Mouse (Mus musculus) limb, embryonic 14.5 days (tissue): ENCODE data around the gene Abcc5. TPM values are rescaled to one million over a fixed set of nuclear protein-coding genes. Genes with fewer than 3 reads are reported as not detected.

Experiments
- ATAC-seq: fragments of 200-750 bp; cut with Nextera tagmentation; 2 replicates; pipeline ENCODE4 v1.8.0; 2017; ENCODE audit warnings: low read depth, moderate number of reproducible peaks, moderate TSS enrichment; ENCODE audit not compliant: low FRiP score
- DNase-seq: peaks from one replicate; pipeline ENCODE4 v3.0.0-alpha.2; 2015; ENCODE audit warnings: low spot score
- H3K27ac ChIP-seq: fragments of 300-500 bp; sonication (generic); replicated peaks from 2 replicates; pipeline ENCODE4 v1.5.1; 2014; ENCODE audit warnings: low read depth, mild to moderate bottlenecking, low read length, moderate library complexity, mixed read lengths
- H3K27me3 ChIP-seq: fragments of 300-500 bp; sonication (generic); 2 replicates; pipeline ENCODE4 v1.6.1; 2014; ENCODE audit warnings: low read length, mixed read lengths; ENCODE audit not compliant: control insufficient read depth, insufficient read depth
- H3K36me3 ChIP-seq: fragments of 300-500 bp; sonication (generic); 2 replicates; pipeline ENCODE4 v1.6.1; 2014; ENCODE audit warnings: mild to moderate bottlenecking, low read length, moderate library complexity, mixed read lengths; ENCODE audit not compliant: control insufficient read depth, insufficient read depth
- H3K4me1 ChIP-seq: fragments of 300-500 bp; sonication (generic); 2 replicates; pipeline ENCODE4 v1.6.1; 2014; ENCODE audit warnings: antibody characterized with exemption, low read length, mixed read lengths; ENCODE audit not compliant: control insufficient read depth, insufficient read depth
- H3K4me2 ChIP-seq: fragments of 300-500 bp; sonication (generic); replicated peaks from 2 replicates; pipeline ENCODE4 v1.6.1; 2014; ENCODE audit warnings: low read depth, mild to moderate bottlenecking, low read length, moderate library complexity; ENCODE audit not compliant: severe bottlenecking
- H3K4me3 ChIP-seq: fragments of 300-500 bp; sonication (generic); replicated peaks from 2 replicates; pipeline ENCODE4 v1.5.1; 2014; ENCODE audit warnings: low read length
- H3K9ac ChIP-seq: fragments of 300-500 bp; sonication (generic); 2 replicates; pipeline ENCODE4 v1.6.1; 2014; ENCODE audit warnings: mild to moderate bottlenecking, low read depth, low read length, moderate library complexity; ENCODE audit not compliant: severe bottlenecking
- H3K9me3 ChIP-seq: fragments of 300-500 bp; sonication (generic); 2 replicates; pipeline ENCODE4 v1.6.1; 2016; ENCODE audit warnings: low read length; ENCODE audit not compliant: control insufficient read depth
- POLR2A ChIP-seq: fragments of 200-500 bp; IDR thresholded peaks from 2 replicates; pipeline ENCODE4 v1.8.0; 2012; ENCODE audit warnings: inconsistent platforms, mild to moderate bottlenecking, moderate library complexity, borderline replicate concordance; ENCODE audit not compliant: insufficient read depth, insufficient read length; ENCODE audit errors: extremely low read depth
- WGBS: fragments of 180-500 bp; shearing (Covaris S2); extraction: QIAGEN DNeasy Blood & Tissue Kit; methylation state at CpG from one replicate; pipeline ENCODE4 v1.1.7; 2014; 5-methylcytosine and 5-hydroxymethylcytosine counted together
- polyA plus RNA-seq, 2 experiments: library from polyadenylated mRNA; depleted of rRNA in 1 of 2; stranded (reverse) in 1 of 2; unstranded in 1 of 2; fragments of >200 nt; fragmentation: Nextera tagmentation in 1 of 2; extraction: Ambion mirVana in 1 of 2; gene quantifications; 2 replicates each; pipeline versions ENCODE4 v1.2.1 to v1.2.3; 2012 to 2014

The Abcc5 gene
- polyA plus RNA-seq, 2 experiments, result 73.1 to 223 TPM

- no peak overlapping the region for H3K27ac ChIP-seq
- 84% methylated on average over 6 of the region's 6 CpGs for WGBS
- H3K36me3 ChIP-seq, result peaks cover 22% of the 10 kb centered on the region
- H3K4me3 ChIP-seq, result no peak overlapping the region
- DNase-seq, result no peak
- no peak overlapping the region for H3K4me2 ChIP-seq
- H3K4me1 ChIP-seq, result peaks cover 13% of the 10 kb centered on the region
- no peaks in the 10 kb centered on the region for H3K9me3 ChIP-seq
- TF ChIP-seq POLR2A, result no peak
- no peaks in the 10 kb centered on the region for H3K27me3 ChIP-seq
- no peak overlapping the region; the same call in 1 of the 2 replicates for H3K9ac ChIP-seq
- no peak for ATAC-seq
Observed at GRCm38 (mm10) chr16:20422938-20423730, 3.1 kb downstream of the Abcc5 start.

DNA sequence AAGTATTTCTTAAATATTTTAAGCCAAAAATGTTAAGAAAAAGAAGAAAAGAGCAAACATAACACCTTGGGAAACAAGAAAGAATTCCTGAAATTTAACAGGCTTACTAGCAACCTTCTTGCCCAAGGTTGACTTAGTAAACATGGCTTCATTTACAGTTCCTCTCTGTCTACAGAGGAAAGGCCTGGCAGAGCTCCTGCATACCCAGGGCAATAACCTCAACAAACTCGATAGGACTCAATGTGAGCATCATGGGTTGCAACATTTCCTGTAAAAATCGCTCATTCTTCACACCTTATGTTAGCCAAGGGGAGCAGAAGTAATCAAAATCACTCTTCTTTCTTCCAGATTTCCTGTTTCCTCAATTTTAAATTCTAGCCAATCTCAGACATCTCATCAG is 8.1 kb downstream of the Abcc5 start:
- ATAC-seq (no peak), DNase-seq (no peak)
- Histone ChIP-seq H3K4me2 (no peak overlapping the region), H3K4me3 (no peak overlapping the region), H3K9ac (no peak overlapping the region), H3K9me3 (no peaks in the 10 kb centered on the region), H3K27me3 (no peaks in the 10 kb centered on the region), H3K27ac (no peak overlapping the region), H3K4me1 (no peaks in the 10 kb centered on the region), H3K36me3 (peaks cover 32% of the 10 kb centered on the region)
- 86% methylated on average over 2 of the region's 2 CpGs for WGBS
- no peak for TF ChIP-seq POLR2A

GRCm38 (mm10) chr16:20416262-20416661 is 9.9 kb downstream of the Abcc5 start:
- ATAC-seq, result no peak
- Histone ChIP-seq H3K27ac (no peak overlapping the region), H3K36me3 (peaks cover 28% of the 10 kb centered on the region), H3K4me1 (no peaks in the 10 kb centered on the region), H3K9ac (no peak overlapping the region), H3K27me3 (no peaks in the 10 kb centered on the region), H3K4me2 (no peak overlapping the region), H3K9me3 (no peaks in the 10 kb centered on the region), H3K4me3 (no peak overlapping the region)
- WGBS, result 91% methylated on average over 2 of the region's 2 CpGs
- TF ChIP-seq POLR2A, result no peak
- DNase-seq, result no peak

- ATAC-seq, result no peak
Observed at GRCm38 (mm10) chr16:20415804-20416203, 10.4 kb downstream of the Abcc5 start.

GRCm38 (mm10) chr16:20415211-20415610 is 11.0 kb downstream of the Abcc5 start:
- ATAC-seq (no peak), DNase-seq (no peak)
- Histone ChIP-seq H3K4me1 (no peaks in the 10 kb centered on the region), H3K27me3 (no peaks in the 10 kb centered on the region), H3K4me3 (no peak overlapping the region), H3K4me2 (no peak overlapping the region), H3K9ac (no peak overlapping the region), H3K36me3 (peaks cover 20% of the 10 kb centered on the region), H3K9me3 (no peaks in the 10 kb centered on the region), H3K27ac (no peak overlapping the region)
- WGBS, result 82% methylated on average over 2 of the region's 2 CpGs
- TF ChIP-seq POLR2A, result no peak

More at GRCm38 (mm10) chr16:20415804-20416203, 10.4 kb downstream of the Abcc5 start:
- no peak overlapping the region for H3K4me3 ChIP-seq
- WGBS, result 87% methylated on average over 6 of the region's 6 CpGs
- no peak overlapping the region for H3K4me2 ChIP-seq
- no peak for TF ChIP-seq POLR2A
- H3K9me3 ChIP-seq, result no peaks in the 10 kb centered on the region
- peaks cover 23% of the 10 kb centered on the region for H3K36me3 ChIP-seq
- H3K9ac ChIP-seq, result no peak overlapping the region
- no peak overlapping the region for H3K27ac ChIP-seq
- no peaks in the 10 kb centered on the region for H3K27me3 ChIP-seq
- no peaks in the 10 kb centered on the region for H3K4me1 ChIP-seq
- no peak for DNase-seq
